Mouse (Mus musculus) cortical plate, adult 2 months (tissue): ENCODE data around the gene St8sia4. TPM values are rescaled to one million over a fixed set of nuclear protein-coding genes. Genes with fewer than 3 reads are reported as not detected.
A peak's percentile ranks its signal among the peaks of the same experiment; 100 is the strongest.

Source experiments
- H3K27ac ChIP-seq: fragments of 200-500 bp; 2 replicates; pipeline ENCODE4 v1.5.1; 2012; ENCODE audit warnings: low read length, control low read depth, inconsistent platforms; ENCODE audit not compliant: insufficient read depth
- H3K4me1 ChIP-seq: fragments of 200-500 bp; 2 replicates; pipeline ENCODE4 v1.6.1; 2011; ENCODE audit warnings: low read length; ENCODE audit not compliant: control insufficient read depth, insufficient read depth
- H3K4me3 ChIP-seq: fragments of 200-500 bp; 2 replicates; pipeline ENCODE4 v1.5.1; 2011; ENCODE audit warnings: mild to moderate bottlenecking, low read length, control low read depth; ENCODE audit not compliant: insufficient read depth
- CTCF ChIP-seq: fragments of 200-500 bp; IDR thresholded peaks from 2 replicates; pipeline ENCODE4 v1.5.1; 2011; ENCODE audit warnings: mild to moderate bottlenecking, control low read depth, low read length; ENCODE audit not compliant: insufficient read depth; ENCODE audit errors: extremely low read depth
- POLR2A ChIP-seq: fragments of 200-500 bp; IDR thresholded peaks from 2 replicates; pipeline ENCODE4 v1.6.1; 2011; ENCODE audit warnings: mild to moderate bottlenecking, low read length, control low read depth; ENCODE audit not compliant: insufficient read depth; ENCODE audit errors: extremely low read depth
- polyA plus RNA-seq: library from polyadenylated mRNA; depleted of rRNA; stranded (reverse); fragments of >200 nt; gene quantifications from 2 replicates; pipeline ENCODE4 v1.2.3, GENCODE M21; 2012; rRNA removed

The St8sia4 gene
- 3.9 and 4.1 TPM in 2 replicates for polyA plus RNA-seq

DNA sequence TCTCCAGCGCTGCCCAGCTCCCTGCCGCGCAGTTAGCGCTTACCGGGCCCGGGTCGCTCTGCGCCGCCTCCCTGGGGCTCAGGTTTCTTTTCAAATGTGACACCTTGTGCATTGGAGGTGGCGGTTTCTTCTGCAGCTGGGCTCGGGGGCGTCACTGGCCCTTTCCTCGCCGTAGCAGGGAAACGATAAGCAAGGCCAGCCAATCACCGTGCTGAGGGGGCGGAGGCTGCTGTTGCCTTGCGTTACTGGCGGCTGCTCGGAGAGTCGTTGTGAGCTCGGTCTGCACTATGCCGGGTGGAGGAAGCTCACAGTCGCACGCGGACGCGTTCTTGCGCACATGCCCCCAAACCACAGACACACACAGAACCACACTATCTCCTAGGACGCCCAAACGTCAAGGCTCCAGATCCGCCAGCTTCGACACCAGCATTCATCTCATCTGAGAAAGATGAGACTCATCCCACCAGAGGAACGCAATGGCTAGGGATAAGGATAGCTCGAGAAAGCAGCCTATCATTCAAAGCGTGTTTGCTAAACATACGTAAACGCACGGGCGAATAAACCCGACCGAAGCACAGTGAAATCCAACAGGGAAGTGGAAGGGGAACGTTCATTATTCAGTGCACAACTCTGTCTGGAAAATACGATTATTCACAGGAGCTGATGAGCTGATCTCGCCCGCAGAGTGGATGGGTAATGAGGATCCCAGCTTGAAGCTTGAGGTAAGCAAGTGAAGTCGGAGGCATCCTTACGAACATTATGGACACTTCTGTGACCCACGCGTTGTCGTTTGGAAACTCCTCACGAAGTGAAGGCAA is at the start of gene St8sia4:
Gene St8sia4 (minus strand): TSS at position 137 of the 818 bp plus-strand sequence.
- Histone ChIP-seq H3K4me1 (no peaks in the 10 kb centered on the region), H3K27ac (peak within 1 kb of the TSS; percentile 1; the same call in 1 of the 2 replicates), H3K4me3 (peak within 1 kb of the TSS; percentile 70)
- TF ChIP-seq CTCF (no peak), POLR2A (peak; percentile 85)

DNA sequence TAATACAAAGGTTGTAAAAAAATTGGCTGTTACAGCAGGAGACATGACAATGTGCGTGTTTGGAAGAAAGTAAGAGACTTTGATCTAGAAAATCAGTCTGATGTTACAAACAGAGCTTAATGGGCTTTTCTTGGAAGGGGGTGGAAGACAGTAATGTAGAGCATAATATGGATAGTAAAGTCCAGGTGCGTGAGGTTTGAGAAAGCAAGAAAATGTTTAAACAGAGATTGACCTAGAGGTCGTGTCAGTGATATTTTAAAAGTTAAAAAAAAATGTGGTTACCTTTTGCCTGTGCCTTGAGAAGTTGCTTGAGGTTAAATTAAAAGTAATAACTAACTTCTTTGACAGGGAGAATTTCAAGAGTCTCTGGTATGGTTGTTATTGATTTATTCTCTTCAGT is 41.8 kb upstream of the St8sia4 start:
- no peak overlapping the region for H3K4me3 ChIP-seq
- H3K4me1 ChIP-seq = no peaks in the 10 kb centered on the region
- H3K27ac ChIP-seq = no peak overlapping the region
- TF ChIP-seq CTCF (no peak), POLR2A (no peak)

DNA sequence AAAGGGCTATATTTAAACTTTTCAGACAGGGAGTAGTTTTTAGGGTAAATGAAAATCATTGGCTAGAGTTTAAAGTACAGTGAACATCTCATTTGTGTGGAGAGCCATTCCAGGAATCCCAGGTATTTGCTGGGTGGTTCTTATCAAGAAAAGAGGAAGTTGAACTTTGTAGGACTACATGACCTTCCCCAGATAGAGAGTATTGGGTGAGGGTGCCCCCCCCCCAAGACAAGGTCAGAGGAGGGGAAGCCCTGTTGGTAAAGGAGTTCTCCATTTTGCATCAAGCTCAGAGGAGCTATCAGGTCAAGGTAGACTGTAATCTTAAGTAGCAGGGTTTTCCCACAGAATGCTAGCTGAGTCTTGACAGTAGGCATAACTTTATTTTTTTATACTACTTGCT is 32.5 kb upstream of the St8sia4 start:
- H3K4me1 ChIP-seq = no peaks in the 10 kb centered on the region
- no peak for TF ChIP-seq CTCF
- TF ChIP-seq POLR2A = no peak
- no peak overlapping the region for H3K4me3 ChIP-seq
- H3K27ac ChIP-seq = no peak overlapping the region

DNA sequence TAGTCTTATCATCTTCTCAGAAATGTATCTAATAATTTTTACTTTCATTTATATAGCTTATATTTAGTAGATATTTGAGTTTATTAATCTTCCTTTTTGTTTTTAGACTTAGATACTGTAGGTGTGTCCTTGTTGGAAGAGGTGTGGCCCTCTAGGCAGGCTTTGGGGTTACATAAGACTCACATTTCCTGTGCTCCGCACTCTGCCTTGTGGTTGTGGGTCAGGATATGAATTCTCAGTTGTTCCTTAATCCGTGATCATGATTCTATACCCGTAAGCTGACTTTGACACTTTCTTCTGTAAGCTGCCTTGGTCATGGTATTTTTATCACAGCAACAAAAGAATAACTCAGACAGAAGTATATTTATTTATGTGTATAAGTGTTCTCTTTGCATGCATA is 6.7 kb upstream of the St8sia4 start:
- no peak for TF ChIP-seq CTCF
- no peak for TF ChIP-seq POLR2A
- no peak overlapping the region for H3K4me3 ChIP-seq
- H3K27ac ChIP-seq = no peak overlapping the region
- no peaks in the 10 kb centered on the region for H3K4me1 ChIP-seq

DNA sequence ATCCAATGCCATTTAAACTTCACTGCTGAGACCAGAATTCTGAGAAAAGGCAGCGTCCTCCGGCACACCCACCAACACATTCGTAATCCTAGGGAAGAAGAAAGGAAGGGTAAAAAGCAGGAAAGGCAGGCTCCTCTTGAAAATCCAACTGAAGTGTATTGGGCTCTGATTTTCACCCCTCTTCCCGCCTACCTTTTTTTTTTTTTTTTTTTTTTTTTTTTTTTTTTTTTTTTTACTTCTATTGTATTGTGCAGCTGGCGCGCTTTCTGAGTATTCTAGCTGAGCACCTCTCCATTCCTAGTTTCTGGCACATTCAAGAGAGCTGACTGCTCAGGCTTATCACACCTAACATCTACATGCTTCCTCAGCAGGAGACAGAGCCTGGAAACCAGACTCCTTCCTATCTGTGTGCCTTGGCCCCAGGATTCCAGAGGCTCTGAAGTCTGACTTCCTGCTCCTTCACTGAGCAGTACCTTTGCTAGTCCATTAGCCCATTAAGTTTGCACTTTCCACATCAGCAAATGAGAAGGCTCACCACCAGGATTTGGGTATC is 958 bp upstream of the St8sia4 start:
- H3K4me1 ChIP-seq = no peaks in the 10 kb centered on the region

DNA sequence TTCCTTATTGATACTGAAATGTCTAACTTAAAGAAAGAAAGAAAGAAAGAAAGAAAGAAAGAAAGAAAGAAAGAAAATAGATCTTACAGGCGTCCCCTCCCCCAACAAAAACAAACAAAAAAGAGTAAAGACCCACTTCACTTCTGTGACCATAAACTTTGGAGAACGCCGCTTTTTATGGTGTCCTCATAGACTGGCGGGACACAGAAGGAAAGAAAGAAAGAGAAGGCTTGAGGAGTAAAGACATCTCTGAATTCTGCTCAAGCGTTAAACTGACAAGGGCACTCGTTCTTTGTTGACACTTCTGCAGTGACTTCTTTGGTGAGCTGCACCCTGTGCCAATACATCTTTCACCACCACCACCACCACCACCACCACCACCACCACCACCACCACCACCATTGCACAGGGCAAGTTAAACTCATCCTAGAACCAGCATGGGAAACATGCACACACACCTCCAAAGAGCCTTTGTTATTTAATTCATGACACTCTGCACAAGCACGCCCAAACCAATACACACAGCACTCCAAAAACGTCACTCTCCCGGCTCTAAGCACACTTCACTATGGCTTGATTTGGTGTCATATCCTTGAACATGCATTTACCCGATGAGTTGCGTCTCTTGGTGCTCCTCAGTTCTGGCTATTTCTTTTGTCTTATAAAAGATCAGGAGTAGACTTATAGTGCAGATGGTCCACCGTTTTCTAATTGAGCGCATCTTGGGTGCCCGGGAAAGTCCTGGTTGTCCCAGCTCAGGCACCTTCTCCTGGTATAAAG is 640 bp downstream of the St8sia4 start:
- Histone ChIP-seq H3K4me3 (peak overlapping the region; percentile 70), H3K4me1 (no peaks in the 10 kb centered on the region), H3K27ac (no peak overlapping the region)
- TF ChIP-seq CTCF (no peak), POLR2A (no peak)

More for the DNA sequence above, 958 bp upstream of the St8sia4 start:
- no peak for TF ChIP-seq POLR2A
- no peak for TF ChIP-seq CTCF
- H3K4me3 ChIP-seq = peak overlapping the region; percentile 70
- no peak overlapping the region for H3K27ac ChIP-seq

DNA sequence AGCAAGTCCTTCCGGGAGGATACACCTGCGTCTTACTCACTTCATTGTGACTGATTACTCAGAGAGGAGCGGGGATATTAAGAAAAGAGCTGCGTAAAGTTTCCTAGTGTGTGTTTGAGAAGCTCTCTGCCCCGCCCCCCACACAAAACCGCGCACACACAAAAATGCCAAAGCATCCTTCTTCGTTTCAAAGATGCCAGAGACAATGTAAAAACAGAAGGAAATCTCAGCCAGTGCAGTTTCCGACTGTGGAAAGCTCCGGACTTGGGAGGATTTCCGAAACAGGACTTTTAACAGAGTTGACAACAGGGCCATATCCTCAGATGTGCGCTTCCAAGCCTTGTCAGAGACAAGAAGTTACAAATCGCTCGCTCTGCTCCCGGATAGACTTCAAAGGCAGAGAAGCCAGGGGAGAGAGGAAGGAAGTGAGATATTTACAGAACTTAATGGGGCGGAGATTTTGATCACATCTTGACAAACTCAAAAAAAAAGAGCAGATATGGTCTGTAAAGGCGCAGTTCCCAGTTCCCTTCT is 1.4 kb downstream of the St8sia4 start:
- TF ChIP-seq CTCF (no peak), POLR2A (no peak)
- no peak overlapping the region for H3K27ac ChIP-seq
- H3K4me1 ChIP-seq = no peaks in the 10 kb centered on the region
- peak overlapping the region; percentile 46 for H3K4me3 ChIP-seq

DNA sequence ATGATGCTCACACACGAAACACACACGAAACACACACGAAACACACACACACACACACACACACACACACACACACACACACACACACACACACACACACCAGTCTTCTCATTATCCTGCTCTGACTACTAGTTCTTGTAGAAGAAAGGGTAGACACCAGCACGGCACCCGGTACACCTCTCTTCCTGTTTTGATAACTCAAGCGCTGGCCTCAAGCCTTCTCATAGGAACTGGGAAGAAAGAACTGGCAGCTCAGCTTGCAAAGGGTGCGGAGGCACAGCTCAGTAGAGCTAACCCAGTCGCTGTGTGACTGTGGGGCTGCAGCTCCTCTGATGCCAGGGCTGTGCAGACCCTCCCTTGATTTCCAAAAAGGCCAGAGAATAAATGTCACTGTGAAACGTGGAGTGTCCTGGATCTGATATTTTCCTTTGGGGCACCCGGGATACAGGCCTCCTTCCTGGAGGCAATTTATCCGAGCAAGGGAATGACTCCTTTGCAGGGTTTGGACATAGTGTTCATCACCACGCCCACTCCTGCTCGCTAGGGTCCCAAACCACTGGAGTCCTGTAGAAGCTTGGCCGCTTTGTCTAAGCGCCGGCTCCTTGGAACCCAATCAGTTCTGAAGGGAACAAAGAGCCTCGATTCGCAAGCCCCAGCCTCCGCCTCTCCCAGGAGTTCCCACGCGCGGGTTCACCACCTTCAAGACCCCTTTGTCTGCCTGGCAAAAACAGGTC is 2.2 kb downstream of the St8sia4 start:
- Histone ChIP-seq H3K4me1 (no peaks in the 10 kb centered on the region), H3K4me3 (peak overlapping the region; percentile 46), H3K27ac (peak overlapping the region; percentile 64)
- TF ChIP-seq CTCF (no peak), POLR2A (no peak)
